Mouse (Mus musculus): Measurements from ENCODE around the gene Smarca4. TPM values are rescaled to one million over a fixed set of nuclear protein-coding genes. Genes with fewer than 3 reads are reported as not detected.

The Smarca4 gene
- total RNA-seq, 2 experiments from 2014 or later, result 117 to 124 TPM

DNA sequence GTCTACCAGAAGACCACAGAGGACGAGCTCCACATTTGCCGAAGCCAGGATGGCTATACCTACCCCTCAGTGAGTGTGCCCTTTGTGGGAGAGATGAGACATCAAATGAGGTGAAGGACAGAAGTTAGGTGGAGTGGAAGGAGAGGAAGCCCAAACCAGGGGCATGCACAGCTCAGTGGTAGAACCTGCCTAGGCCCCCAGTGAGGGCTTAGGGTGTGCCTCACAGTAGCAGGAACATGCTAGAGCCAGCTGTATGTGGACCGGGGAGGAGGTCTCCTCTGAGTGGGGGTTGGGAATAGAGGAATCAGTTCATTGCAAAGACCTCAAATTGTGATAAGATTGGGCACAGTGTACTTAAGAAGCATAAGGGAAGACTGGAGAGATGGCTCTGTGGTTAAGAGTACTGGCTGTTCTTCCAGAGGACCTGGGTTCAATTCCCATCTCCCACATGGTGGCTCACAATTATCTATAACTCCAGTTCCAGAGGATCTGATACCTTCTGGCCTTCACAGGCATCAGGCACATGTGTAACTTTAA is 131.3 kb downstream of the Smarca4 start:
- no peak overlapping the region for H3K27ac ChIP-seq
- no peak for DNase-seq (ENCODE audit: extremely low spot score in 1 of 2, low spot score in 2 of 2)
- TF ChIP-seq CTCF (IDR thresholded peaks at IDR 0.05), result no peak
- intact Hi-C loops (cut with DNase I), result no loop called here
- H3K4me3 ChIP-seq, result no peak overlapping the region

- TF ChIP-seq CTCF (IDR thresholded peaks at IDR 0.05), result no peak
- DNase-seq (ENCODE audit: extremely low spot score in 1 of 2, low spot score in 2 of 2), result no peak
- intact Hi-C loops (cut with DNase I), result no loop called here
- 0 out of 2 replicates have a peak overlapping the region, but pooled peaks have one; percentile 24 for H3K27ac ChIP-seq
- no peak overlapping the region for H3K4me3 ChIP-seq
Measured at GRCm38 (mm10) chr9:21748033-21748432, 132.1 kb downstream of the Smarca4 start.

DNA sequence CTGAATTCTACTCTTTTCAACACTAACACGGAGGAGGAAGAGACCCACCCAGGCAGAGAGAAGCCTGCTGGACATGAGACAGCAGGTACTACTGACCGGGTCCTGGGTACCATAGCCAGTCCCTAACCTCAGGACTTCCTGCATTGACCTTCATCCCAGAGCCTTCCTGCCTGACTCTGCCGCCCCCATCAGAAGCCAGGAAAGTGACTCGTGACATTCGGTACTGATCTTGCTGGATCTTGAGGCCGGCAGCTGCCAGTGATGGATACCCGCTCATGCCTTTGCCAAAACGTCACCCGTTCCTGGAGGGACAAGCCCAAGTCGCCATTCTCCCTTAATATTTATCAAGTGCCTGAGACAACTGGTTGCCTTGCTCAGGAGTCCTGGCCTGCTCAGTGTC is 132.5 kb downstream of the Smarca4 start:
- Histone ChIP-seq H3K4me3 (no peak overlapping the region), H3K27ac (peak overlapping the region; percentile 24; the same call in 1 of the 2 replicates)
- no peak for TF ChIP-seq CTCF (IDR thresholded peaks at IDR 0.05)
- intact Hi-C loops (cut with DNase I), result no loop called here
- no peak for DNase-seq (ENCODE audit: extremely low spot score in 1 of 2, low spot score in 2 of 2)

DNA sequence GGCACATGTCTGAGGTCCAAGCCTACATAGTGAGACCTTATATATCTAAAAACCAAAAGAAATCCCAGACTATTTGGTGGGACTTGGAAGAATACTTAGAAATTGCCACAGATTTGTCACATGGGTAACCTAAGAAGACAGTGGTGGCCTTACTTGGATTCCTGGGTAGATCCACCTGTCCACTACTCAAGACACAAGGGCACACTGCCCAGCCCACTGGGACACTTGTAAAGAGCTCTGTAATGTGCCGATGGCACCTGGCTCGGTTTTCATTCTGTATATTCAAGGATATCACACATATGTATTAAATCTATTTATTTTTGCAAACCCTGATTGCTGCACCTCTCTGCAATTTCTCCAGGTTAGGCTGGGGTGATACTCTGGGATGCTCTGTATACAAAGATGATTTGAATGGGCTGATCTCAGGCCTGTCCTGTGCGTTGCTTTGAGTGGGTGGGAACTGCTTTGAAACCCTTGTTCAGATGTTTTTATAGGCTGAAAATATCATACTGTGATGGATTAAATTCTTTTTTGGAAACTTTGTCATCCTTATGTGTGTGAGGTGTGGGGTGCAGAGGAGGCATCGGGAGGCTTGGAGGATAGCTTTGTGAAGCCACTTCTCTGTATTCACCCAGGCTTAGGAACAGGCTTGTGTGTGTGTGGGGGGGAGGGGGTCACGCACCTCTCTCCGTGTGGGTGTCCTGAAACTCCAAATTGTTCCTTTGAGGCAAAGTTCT is 133.6 kb downstream of the Smarca4 start:
- no peak for TF ChIP-seq CTCF (IDR thresholded peaks at IDR 0.05)
- no peak overlapping the region for H3K4me3 ChIP-seq
- H3K27ac ChIP-seq, result no peak overlapping the region; the same call in 1 of the 2 replicates
- no peak for DNase-seq (ENCODE audit: extremely low spot score in 1 of 2, low spot score in 2 of 2)
- intact Hi-C loops (cut with DNase I), result no loop called here

DNA sequence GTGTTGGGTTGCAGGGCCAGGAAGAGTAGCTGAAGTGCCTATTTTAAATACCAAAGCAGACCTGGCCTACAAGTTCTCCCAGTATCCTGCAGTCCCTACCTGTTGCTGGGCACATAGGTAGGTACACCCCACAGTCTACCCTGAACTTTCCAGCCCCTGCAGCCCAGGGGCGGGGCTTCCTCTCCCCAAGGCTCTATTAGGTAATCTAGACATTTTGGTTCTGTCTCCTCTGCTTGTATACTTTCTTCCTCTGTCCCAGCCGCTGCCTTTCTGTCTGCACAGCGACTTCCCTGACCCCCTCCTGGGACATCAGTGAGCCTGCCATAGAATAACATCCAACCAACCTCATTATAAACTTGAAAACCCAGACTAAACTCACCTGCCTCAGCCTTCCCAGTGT is 134.4 kb downstream of the Smarca4 start:
- peak overlapping the region; percentile 37; the same call in 1 of the 2 replicates for H3K27ac ChIP-seq
- TF ChIP-seq CTCF (IDR thresholded peaks at IDR 0.05), result no peak
- intact Hi-C loops (cut with DNase I), result no loop called here
- DNase-seq (ENCODE audit: extremely low spot score in 1 of 2, low spot score in 2 of 2), result no peak
- H3K4me3 ChIP-seq, result no peak overlapping the region

DNA sequence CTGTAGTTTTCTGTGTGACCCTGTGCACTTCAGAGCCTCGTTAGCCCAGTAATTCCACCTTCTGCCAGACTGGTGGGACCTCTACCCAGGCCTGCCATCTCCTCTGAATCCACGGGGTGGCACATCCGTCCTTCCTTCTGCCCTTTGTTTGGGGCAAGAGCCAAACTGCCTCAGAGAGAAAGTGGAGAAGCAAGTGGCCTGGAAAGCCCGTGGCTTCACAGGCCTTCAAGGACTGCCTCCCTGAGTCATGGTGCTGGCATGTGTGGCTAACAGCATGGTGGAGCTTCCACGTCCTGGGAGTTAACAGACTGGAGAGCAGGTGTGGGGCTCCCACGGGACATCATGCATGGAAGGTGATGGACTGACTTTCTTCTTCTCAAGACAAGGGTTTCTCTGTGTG is 135.4 kb downstream of the Smarca4 start:
- no peak overlapping the region for H3K4me3 ChIP-seq
- DNase-seq (ENCODE audit: extremely low spot score in 1 of 2, low spot score in 2 of 2), result no peak
- no peak overlapping the region for H3K27ac ChIP-seq
- intact Hi-C loops (cut with DNase I), result no loop called here
- peak; percentile 10 for TF ChIP-seq CTCF (IDR thresholded peaks at IDR 0.05)

DNA sequence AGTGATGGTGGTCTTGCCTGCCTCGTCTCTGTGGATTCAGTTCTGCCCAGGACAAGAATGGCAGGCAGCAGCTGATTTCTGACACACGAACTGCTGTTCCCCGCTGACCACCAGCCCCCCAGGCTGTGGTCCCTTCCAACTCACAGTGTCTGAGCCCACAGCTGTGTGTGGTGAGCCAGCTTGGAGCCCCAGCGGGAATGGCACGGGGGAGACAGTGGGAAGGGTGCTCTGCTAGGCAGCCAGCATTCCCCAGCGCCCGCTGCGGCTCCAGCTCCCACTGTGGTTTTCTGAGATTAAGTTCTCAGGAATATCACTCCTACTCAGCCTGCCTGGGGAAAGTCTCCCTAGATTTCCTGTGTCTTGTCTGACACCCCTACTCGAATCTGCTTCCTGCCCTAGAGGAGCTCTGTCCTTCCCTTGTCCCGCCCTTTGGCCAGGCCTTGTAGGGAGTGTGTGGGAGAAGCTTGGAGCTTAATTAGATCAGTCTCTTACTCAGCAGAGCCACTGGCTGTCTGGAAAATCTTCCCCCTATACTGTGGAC is 136.4 kb downstream of the Smarca4 start:
- TF ChIP-seq CTCF (IDR thresholded peaks at IDR 0.05), result no peak
- H3K4me3 ChIP-seq, result no peak overlapping the region
- H3K27ac ChIP-seq, result peak overlapping the region; percentile 22
- intact Hi-C loops (cut with DNase I), result no loop called here
- DNase-seq (ENCODE audit: extremely low spot score in 1 of 2, low spot score in 2 of 2), result peak in 1 of 2 experiments; percentile 44

Small RNA genes lying within 50 kb of the gene (microRNA-seq; reads per million reads assigned to microRNA genes)
- 0 reads per million in 2 experiments for gene Mir1946b

Other genes starting within 250 kb of the Smarca4 start
- 10 to 100 TPM; 83.8 TPM for gene Ilf3, start 248.3 kb upstream of the Smarca4 start, total RNA-seq (2021)
- 10 to 100 TPM; 26.2 to 35.7 TPM for gene Qtrt1, start 204.3 kb upstream of the Smarca4 start, total RNA-seq (2021)
- 10 to 100 TPM; 56.1 to 61.0 TPM for gene Dnm2, start 191.3 kb upstream of the Smarca4 start, total RNA-seq (2021)
- 10 to 100 TPM; 13.1 to 13.9 TPM for gene Tmed1, start 105.9 kb upstream of the Smarca4 start, total RNA-seq (2021)
- gene AB124611, start 90.0 kb upstream of the Smarca4 start, total RNA-seq (2021), result under 1 TPM in 1 of 2 experiments, not detected in 1; 0.29 TPM
- gene Carm1, start 69.3 kb upstream of the Smarca4 start, total RNA-seq (2021), result 10 to 100 TPM; 78.2 to 79.5 TPM
- gene Timm29, start 23.4 kb upstream of the Smarca4 start, total RNA-seq (2021), result 10 to 100 TPM; 52.3 to 53.2 TPM
- 10 to 100 TPM; 21.7 to 22.2 TPM for gene Yipf2, start 23.3 kb upstream of the Smarca4 start, total RNA-seq (2021)
- gene Ldlr, start 107.3 kb downstream of the Smarca4 start, total RNA-seq (2021), result 10 to 100 TPM; 15.8 to 17.7 TPM
- gene Spc24, start 144.1 kb downstream of the Smarca4 start, total RNA-seq (2021), result 1 to 10 TPM; 1.7 to 2.4 TPM
- 1 to 10 TPM; 8.5 to 8.8 TPM for gene Kank2, start 182.6 kb downstream of the Smarca4 start, total RNA-seq (2021)
- gene Angptl8, start 219.3 kb downstream of the Smarca4 start, total RNA-seq (2021), result not detected
- gene Dock6, start 236.5 kb downstream of the Smarca4 start, total RNA-seq (2021), result 10 to 100 TPM; 15.8 to 18.1 TPM